Mouse (Mus musculus) intestine, embryonic 15.5 days (tissue): ENCODE data around the gene Vav2. TPM values are rescaled to one million over a fixed set of nuclear protein-coding genes. Genes with fewer than 3 reads are reported as not detected.

Experiments
- ATAC-seq: fragments of 200-750 bp; cut with Nextera tagmentation; 2 replicates; pipeline ENCODE4 v1.8.0; 2017; ENCODE audit warnings: moderate TSS enrichment, moderate library complexity
- H3K27ac ChIP-seq: fragments of 300-500 bp; sonication (generic); 2 replicates; pipeline ENCODE4 v1.5.1; 2015; ENCODE audit warnings: mild to moderate bottlenecking, inconsistent platforms
- H3K27me3 ChIP-seq: fragments of 300-500 bp; sonication (generic); replicated peaks from 2 replicates; pipeline ENCODE4 v1.6.1; 2015; ENCODE audit warnings: inconsistent platforms
- H3K36me3 ChIP-seq: fragments of 300-500 bp; sonication (generic); 2 replicates; pipeline ENCODE4 v1.6.1; 2015; ENCODE audit warnings: inconsistent platforms
- H3K4me1 ChIP-seq: fragments of 300-500 bp; sonication (generic); replicated peaks from 2 replicates; pipeline ENCODE4 v1.6.1; 2015; ENCODE audit warnings: inconsistent platforms
- H3K4me2 ChIP-seq: fragments of 300-500 bp; sonication (generic); replicated peaks from 2 replicates; pipeline ENCODE4 v1.6.1; 2015; ENCODE audit warnings: mild to moderate bottlenecking, inconsistent platforms
- H3K4me3 ChIP-seq: fragments of 300-500 bp; sonication (generic); replicated peaks from 2 replicates; pipeline ENCODE4 v1.5.1; 2015; ENCODE audit warnings: inconsistent platforms
- H3K9ac ChIP-seq: fragments of 300-500 bp; sonication (generic); 2 replicates; pipeline ENCODE4 v1.6.1; 2015; ENCODE audit warnings: inconsistent platforms
- H3K9me3 ChIP-seq: fragments of 300-500 bp; sonication (generic); 2 replicates; pipeline ENCODE4 v1.6.1; 2016; ENCODE audit warnings: inconsistent platforms
- WGBS: fragments of 180-500 bp; shearing (Covaris S2); methylation state at CpG from one replicate; pipeline ENCODE4 v1.1.7; 2015; 5-methylcytosine and 5-hydroxymethylcytosine counted together
- polyA plus RNA-seq: library from polyadenylated mRNA; unstranded; fragments of >200 nt; fragmentation: Nextera tagmentation; extraction: Ambion mirVana; gene quantifications from 2 replicates; pipeline ENCODE4 v1.2.1, GENCODE M21; 2015

Gene Vav2
- polyA plus RNA-seq, 1 experiment from 2014 or later: 5.4 TPM

DNA sequence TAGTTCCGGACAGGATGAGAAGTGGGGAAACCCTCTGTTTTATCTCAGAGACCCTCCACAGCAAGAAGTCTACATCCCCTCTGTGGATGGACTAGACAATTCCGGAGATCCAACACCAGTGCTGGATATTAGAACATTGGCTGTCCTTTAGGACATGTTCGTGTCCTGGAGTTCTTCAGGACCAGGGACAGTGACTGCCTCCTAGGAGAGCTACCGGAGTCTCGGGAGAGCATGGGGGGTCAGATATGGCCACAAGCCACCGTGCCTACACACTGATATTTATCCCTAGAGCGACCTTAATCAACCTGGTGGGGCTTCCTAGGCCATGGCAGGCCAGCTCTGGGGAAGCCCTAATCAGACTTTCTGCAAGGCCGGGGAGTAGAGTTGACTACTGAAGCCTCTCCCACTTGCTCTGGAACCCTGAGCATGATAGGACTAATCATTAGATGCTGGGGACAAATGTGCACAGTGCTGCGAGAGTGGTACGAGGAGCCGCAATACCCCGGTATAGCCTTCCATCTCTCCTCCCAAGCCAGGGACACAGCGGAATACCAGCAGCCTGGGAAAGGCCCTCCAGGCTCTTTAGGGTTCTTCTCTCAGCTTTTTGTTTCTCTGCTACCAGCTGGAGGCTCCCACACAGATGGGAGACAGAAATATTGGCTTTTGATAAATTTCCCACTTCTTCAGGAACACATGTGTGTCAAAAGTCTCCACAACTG is 125.9 kb downstream of the Vav2 start:
- no peak overlapping the region for H3K27ac ChIP-seq
- WGBS: 73% methylated on average over 13 of the region's 13 CpGs

GRCm38 (mm10) chr2:27296656-27297406 is 130.0 kb downstream of the Vav2 start:
- Histone ChIP-seq H3K4me1 (0 out of 2 replicates have a peak, but pooled peaks cover 3% of the 10 kb centered on the region), H3K4me2 (no peak overlapping the region), H3K4me3 (no peak overlapping the region), H3K9ac (no peak overlapping the region), H3K9me3 (no peaks in the 10 kb centered on the region), H3K27me3 (no peaks in the 10 kb centered on the region), H3K36me3 (peaks cover 3% of the 10 kb centered on the region; the same call in 1 of the 2 replicates), H3K27ac (no peak overlapping the region)
- WGBS: 69% methylated on average over 9 of the region's 9 CpGs
- ATAC-seq: no peak

More for the DNA sequence above, 125.9 kb downstream of the Vav2 start:
- Histone ChIP-seq H3K4me3 (no peak overlapping the region), H3K27me3 (no peaks in the 10 kb centered on the region), H3K4me2 (no peak overlapping the region), H3K4me1 (0 out of 2 replicates have a peak, but pooled peaks cover 7% of the 10 kb centered on the region), H3K9me3 (no peaks in the 10 kb centered on the region), H3K9ac (no peak overlapping the region), H3K36me3 (no peaks in the 10 kb centered on the region)
- ATAC-seq: no peak

- Histone ChIP-seq H3K4me3 (no peak overlapping the region), H3K9ac (no peak overlapping the region), H3K27ac (no peak overlapping the region), H3K36me3 (peaks cover 11% of the 10 kb centered on the region), H3K27me3 (no peaks in the 10 kb centered on the region), H3K9me3 (no peaks in the 10 kb centered on the region), H3K4me1 (no peaks in the 10 kb centered on the region), H3K4me2 (no peak overlapping the region)
- no peak for ATAC-seq
- WGBS: 92% methylated on average over 3 of the region's 3 CpGs
Observed at GRCm38 (mm10) chr2:27294777-27295176, 132.1 kb downstream of the Vav2 start.

DNA sequence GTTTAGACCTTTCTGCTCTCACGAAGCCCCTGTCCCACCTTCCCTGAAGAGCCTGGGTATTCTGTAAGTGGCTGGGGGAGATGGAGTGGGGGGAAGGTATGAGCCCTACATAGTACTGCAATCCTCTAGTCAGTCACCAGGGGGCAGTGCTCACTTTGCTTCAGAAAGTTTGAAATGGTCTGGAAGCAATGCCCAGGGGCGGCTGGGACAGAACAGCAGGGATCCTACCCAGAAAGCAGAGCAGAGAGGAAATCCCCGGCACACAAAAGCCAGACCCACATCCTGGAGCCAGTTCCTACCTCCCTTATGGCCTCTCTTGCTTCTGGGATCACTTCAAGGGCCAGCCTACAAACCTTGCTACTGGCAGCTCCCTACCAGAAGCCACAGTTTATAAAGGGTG is 137.8 kb downstream of the Vav2 start:
- peak; percentile 59; the same call in 1 of the 2 replicates for ATAC-seq
- H3K9me3 ChIP-seq: no peaks in the 10 kb centered on the region
- no peak overlapping the region for H3K4me2 ChIP-seq
- H3K9ac ChIP-seq: no peak overlapping the region
- peak overlapping the region; percentile 51; the same call in 1 of the 2 replicates for H3K27ac ChIP-seq
- no peaks in the 10 kb centered on the region for H3K27me3 ChIP-seq
- 14% methylated on average over 3 of the region's 3 CpGs for WGBS
- H3K36me3 ChIP-seq: peaks cover 11% of the 10 kb centered on the region
- H3K4me1 ChIP-seq: peaks cover 5% of the 10 kb centered on the region; the same call in 1 of the 2 replicates
- no peak overlapping the region for H3K4me3 ChIP-seq

- WGBS: 69% methylated on average over 7 of the region's 7 CpGs
- no peak overlapping the region for H3K4me2 ChIP-seq
- no peak for ATAC-seq
- H3K4me1 ChIP-seq: peaks cover 5% of the 10 kb centered on the region; the same call in 1 of the 2 replicates
- H3K36me3 ChIP-seq: peaks cover 11% of the 10 kb centered on the region
- no peak overlapping the region for H3K4me3 ChIP-seq
- no peaks in the 10 kb centered on the region for H3K9me3 ChIP-seq
- H3K9ac ChIP-seq: no peak overlapping the region
- H3K27ac ChIP-seq: no peak overlapping the region
- H3K27me3 ChIP-seq: no peaks in the 10 kb centered on the region
Observed at GRCm38 (mm10) chr2:27286971-27287710, 139.7 kb downstream of the Vav2 start.

- no peaks in the 10 kb centered on the region for H3K27me3 ChIP-seq
- peaks cover 3% of the 10 kb centered on the region; the same call in 1 of the 2 replicates for H3K36me3 ChIP-seq
- H3K9me3 ChIP-seq: no peaks in the 10 kb centered on the region
- H3K4me3 ChIP-seq: no peak overlapping the region
- no peak overlapping the region for H3K27ac ChIP-seq
- peaks cover 4% of the 10 kb centered on the region; the same call in 1 of the 2 replicates for H3K4me1 ChIP-seq
- H3K9ac ChIP-seq: no peak overlapping the region
- no peak overlapping the region for H3K4me2 ChIP-seq
- 65% methylated on average over 7 of the region's 7 CpGs for WGBS
- ATAC-seq: no peak
Observed at GRCm38 (mm10) chr2:27284441-27284840, 142.4 kb downstream of the Vav2 start.

GRCm38 (mm10) chr2:27281771-27282170 is 145.1 kb downstream of the Vav2 start:
- H3K27ac ChIP-seq: no peak overlapping the region
- H3K9ac ChIP-seq: no peak overlapping the region
- H3K27me3 ChIP-seq: no peaks in the 10 kb centered on the region
- ATAC-seq: no peak
- H3K9me3 ChIP-seq: no peaks in the 10 kb centered on the region
- no peak overlapping the region for H3K4me3 ChIP-seq
- no peak overlapping the region for H3K4me2 ChIP-seq
- 86% methylated on average over 9 of the region's 9 CpGs for WGBS
- H3K36me3 ChIP-seq: peaks cover 3% of the 10 kb centered on the region; the same call in 1 of the 2 replicates
- no peaks in the 10 kb centered on the region for H3K4me1 ChIP-seq

GRCm38 (mm10) chr2:27280920-27281611 is 145.8 kb downstream of the Vav2 start:
- no peak overlapping the region for H3K27ac ChIP-seq
- peaks cover 3% of the 10 kb centered on the region; the same call in 1 of the 2 replicates for H3K36me3 ChIP-seq
- ATAC-seq: peak; percentile 15
- H3K4me2 ChIP-seq: no peak overlapping the region
- H3K27me3 ChIP-seq: no peaks in the 10 kb centered on the region
- H3K9me3 ChIP-seq: no peaks in the 10 kb centered on the region
- H3K4me1 ChIP-seq: no peaks in the 10 kb centered on the region
- H3K9ac ChIP-seq: no peak overlapping the region
- WGBS: 64% methylated on average over 13 of the region's 13 CpGs
- no peak overlapping the region for H3K4me3 ChIP-seq

- no peak overlapping the region for H3K9ac ChIP-seq
- no peak overlapping the region for H3K4me3 ChIP-seq
- H3K4me2 ChIP-seq: no peak overlapping the region
- no peaks in the 10 kb centered on the region for H3K9me3 ChIP-seq
- H3K27me3 ChIP-seq: no peaks in the 10 kb centered on the region
- H3K27ac ChIP-seq: no peak overlapping the region
- ATAC-seq: no peak
- H3K4me1 ChIP-seq: no peaks in the 10 kb centered on the region
- H3K36me3 ChIP-seq: peaks cover 14% of the 10 kb centered on the region
- 91% methylated on average over 7 of the region's 7 CpGs for WGBS
Observed at GRCm38 (mm10) chr2:27278859-27279258, 148.0 kb downstream of the Vav2 start.

GRCm38 (mm10) chr2:27268325-27268724 is 158.5 kb downstream of the Vav2 start:
- H3K27ac ChIP-seq: no peak overlapping the region
- H3K9ac ChIP-seq: no peak overlapping the region
- H3K4me1 ChIP-seq: no peaks in the 10 kb centered on the region
- H3K4me2 ChIP-seq: no peak overlapping the region
- no peaks in the 10 kb centered on the region for H3K9me3 ChIP-seq
- peaks cover 20% of the 10 kb centered on the region; the same call in 1 of the 2 replicates for H3K36me3 ChIP-seq
- no peak overlapping the region for H3K4me3 ChIP-seq
- H3K27me3 ChIP-seq: no peaks in the 10 kb centered on the region
- ATAC-seq: no peak
- 75% methylated on average over 2 of the region's 2 CpGs for WGBS

GRCm38 (mm10) chr2:27265819-27266218 is 161.0 kb downstream of the Vav2 start:
- H3K27ac ChIP-seq: no peak overlapping the region
- no peak overlapping the region for H3K4me2 ChIP-seq
- no peak for ATAC-seq
- 78% methylated on average over 3 of the region's 3 CpGs for WGBS
- no peaks in the 10 kb centered on the region for H3K9me3 ChIP-seq
- H3K27me3 ChIP-seq: no peaks in the 10 kb centered on the region
- peaks cover 17% of the 10 kb centered on the region; the same call in 1 of the 2 replicates for H3K36me3 ChIP-seq
- H3K9ac ChIP-seq: no peak overlapping the region
- no peaks in the 10 kb centered on the region for H3K4me1 ChIP-seq
- no peak overlapping the region for H3K4me3 ChIP-seq
